Mouse (Mus musculus) adrenal gland, postnatal 36 days (tissue): Measurements from ENCODE around the gene Acox3. TPM values are rescaled to one million over a fixed set of nuclear protein-coding genes. Genes with fewer than 3 reads are reported as not detected.
"Not testable (repeated sequence)": the region's sequence is repeated elsewhere in the genome, so short reads cannot be mapped to it uniquely, and the experiment has no call there.

Source experiments
- DNase-seq, 2 experiments: peaks; one replicate each; pipeline ENCODE4 v3.0.0; 2021; ENCODE audit warnings: mixed read lengths in 1 of 2
- total RNA-seq, 2 experiments: library from RNA; stranded (reverse); gene quantifications; 2 replicates each; pipeline ENCODE4 v1.2.3; 2021

The Acox3 gene
- total RNA-seq, 2 experiments from 2014 or later, result 51.5 to 53.5 TPM

DNA sequence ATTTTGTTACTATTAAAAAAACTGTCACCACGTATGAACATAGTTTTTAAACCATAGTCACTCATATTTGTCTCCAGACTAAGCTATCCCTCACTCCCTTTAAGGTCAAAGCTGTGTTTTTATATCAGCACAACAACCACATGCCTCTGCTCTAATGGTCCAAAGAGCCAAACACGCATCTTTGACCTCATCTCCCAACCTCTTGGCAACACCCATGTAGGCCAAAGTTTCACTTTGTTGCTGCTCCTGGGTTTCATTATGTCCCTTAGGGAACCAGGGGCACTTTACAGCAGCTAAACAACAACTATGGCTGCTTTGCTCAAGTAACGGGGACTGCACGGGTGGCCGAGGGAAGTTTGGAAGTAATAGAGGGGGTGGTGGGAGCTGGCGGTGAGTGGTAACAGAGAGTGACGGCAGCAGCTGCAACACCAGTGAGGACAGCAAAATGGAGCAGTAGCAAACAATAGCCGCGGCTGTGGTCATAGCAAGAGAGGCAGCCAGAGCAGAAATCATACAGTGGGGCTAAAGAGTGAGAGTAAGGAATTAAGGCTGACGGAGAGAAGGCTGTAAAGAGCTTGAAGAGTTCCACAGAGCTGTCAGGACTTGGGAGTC is 6.3 kb upstream of the Acox3 start:
- DNase-seq, result no peak

DNA sequence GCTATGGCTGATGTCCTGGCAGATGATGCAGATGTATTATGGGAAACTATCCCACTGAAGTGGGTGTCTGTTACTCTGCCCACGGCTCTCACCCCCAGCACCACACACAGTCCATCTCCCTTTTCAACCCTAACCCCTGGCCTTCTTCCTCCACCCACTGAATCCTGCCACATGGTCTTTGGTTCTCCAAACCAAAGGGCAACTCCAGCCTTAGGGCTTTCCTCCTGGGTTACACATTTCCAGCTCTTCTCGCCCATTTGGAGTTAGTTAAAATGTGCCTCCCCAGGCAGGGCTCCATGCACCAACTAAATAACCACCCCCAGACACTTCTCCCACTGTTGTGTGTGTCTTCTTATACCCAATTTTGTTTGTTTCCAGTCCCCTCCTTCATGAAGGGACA is 4.4 kb upstream of the Acox3 start:
- no peak for DNase-seq

DNA sequence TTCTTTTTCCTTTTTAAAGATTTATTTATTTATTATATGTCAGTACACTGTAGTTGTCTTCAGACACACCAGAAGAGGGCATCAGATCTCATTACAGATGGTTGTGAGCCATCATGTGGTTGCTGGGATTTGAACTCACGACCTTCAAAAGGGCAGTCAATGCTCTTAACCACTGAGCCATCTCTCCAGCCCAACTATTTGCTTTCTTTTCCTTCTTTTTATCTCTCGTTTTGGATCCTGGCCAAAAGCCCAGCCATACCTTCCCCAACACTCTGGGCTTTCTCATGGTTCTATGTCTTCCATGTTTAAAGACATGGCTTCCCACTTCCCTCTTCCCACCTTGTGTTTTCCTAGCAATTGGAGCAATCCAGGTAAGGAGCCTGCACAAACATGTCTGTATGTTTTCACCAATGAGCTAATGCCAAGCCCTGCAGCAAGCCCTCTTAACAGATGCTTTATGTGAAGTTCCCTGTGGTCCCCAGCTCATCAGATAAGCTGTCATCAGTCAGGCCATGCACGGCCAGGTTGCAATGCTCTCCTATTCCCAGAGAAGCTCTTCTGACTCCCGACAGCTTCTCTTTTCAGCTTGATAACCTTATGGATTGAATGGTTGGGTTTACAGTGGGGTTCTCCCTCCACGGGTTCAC is 3.5 kb upstream of the Acox3 start:
- no peak for DNase-seq

DNA sequence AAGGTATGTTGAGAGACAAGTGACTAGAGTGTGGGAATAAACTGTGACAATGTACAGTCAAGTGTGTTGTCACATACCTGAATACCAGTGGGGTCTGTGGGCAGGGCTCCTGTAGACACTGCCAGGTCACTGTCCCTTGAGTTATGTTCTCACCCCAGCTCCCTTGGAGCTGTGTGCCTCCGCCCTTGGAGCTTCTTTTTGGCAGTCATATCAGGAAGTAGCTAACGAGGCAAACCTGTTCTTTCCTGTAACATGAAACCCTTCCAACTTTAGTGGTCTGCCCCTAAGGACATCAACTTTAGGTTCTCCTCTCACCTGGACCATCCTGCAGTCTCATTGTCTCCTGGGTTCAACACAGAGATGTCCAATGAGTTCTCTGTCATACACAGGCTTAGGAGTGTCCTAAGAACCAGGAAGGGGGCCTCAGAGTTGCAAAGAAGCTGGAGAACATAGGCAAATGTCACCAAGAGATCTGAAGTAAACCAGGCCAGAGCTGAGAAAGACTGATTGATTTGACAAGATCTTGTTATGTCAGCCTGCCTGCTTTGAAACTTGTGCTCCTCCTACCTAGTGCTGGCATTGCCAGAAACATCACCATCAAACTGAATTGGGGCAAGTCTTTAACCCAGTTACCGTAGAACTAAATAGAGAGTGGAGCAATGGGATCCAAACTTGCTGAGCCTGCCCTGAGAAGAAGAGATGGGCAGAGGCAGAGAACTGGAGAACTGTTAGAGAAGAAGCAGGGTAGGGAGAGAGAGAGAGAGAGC is 2.5 kb upstream of the Acox3 start:
- no peak for DNase-seq

DNA sequence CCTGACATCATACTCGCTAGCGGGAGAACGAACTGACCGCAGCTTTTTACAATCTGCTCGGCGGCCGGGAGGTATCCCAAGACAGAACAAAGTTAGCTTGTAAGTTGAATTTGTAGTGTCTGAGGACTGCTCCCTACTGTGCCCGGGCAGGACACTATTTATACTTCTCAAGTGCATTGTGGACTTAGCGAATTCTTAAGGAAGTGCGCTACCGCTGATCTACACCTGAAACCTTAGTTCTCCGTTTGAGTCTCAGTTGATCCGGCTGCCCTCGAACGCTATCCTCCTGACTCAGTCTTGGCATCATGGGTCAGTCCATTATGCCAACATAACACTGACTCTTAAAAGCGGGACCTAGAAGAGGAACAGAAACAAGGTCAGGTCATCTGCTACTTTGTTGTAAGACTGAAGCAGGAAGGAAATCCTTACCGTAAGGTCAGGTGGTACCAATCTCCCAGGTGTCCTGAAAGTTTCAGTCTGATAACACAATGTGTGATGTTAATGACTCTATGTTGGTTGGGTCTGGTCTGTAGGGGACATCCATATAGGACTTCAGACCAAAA is 462 bp downstream of the Acox3 start:
- DNase-seq, result no peak

- not testable (repeated sequence) for DNase-seq
These were observed 1.4 kb downstream of the Acox3 start for GRCm38 (mm10) chr5:35584259-35584658.

- DNase-seq, result no peak
These were observed 8.7 kb downstream of the Acox3 start for GRCm38 (mm10) chr5:35591497-35591896.

- no peak for DNase-seq
These were observed 9.4 kb downstream of the Acox3 start for GRCm38 (mm10) chr5:35592081-35592736.

- DNase-seq, result peak; percentile 79
These were observed 10.0 kb downstream of the Acox3 start for GRCm38 (mm10) chr5:35592824-35593223.

GRCm38 (mm10) chr5:35593272-35593671 is 10.4 kb downstream of the Acox3 start:
- no peak for DNase-seq

DNA sequence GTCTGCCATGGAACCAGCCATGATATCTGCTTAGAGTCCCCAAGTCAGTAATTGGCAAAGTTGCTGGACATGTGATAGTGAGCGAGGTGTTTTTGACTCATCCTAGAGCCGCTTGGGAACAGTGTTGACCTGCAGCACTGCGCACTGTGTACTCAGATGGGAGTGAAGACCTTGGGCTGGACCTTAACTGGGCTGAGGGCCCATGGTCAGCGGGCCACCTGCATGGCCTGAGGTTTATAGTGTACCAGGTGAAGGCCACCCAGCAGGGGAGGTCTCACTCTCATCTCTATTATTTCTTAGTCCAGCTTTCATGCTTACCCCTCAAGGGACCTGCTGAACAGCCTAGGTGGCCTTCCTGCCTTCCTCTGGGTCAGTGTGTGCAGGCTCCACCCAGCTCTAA is 11.9 kb downstream of the Acox3 start:
- DNase-seq, result peak in 1 of 2 experiments; percentile 56

- DNase-seq, result peak; percentile 84 to 86
These were observed 12.9 kb downstream of the Acox3 start for GRCm38 (mm10) chr5:35595706-35596105.

DNA sequence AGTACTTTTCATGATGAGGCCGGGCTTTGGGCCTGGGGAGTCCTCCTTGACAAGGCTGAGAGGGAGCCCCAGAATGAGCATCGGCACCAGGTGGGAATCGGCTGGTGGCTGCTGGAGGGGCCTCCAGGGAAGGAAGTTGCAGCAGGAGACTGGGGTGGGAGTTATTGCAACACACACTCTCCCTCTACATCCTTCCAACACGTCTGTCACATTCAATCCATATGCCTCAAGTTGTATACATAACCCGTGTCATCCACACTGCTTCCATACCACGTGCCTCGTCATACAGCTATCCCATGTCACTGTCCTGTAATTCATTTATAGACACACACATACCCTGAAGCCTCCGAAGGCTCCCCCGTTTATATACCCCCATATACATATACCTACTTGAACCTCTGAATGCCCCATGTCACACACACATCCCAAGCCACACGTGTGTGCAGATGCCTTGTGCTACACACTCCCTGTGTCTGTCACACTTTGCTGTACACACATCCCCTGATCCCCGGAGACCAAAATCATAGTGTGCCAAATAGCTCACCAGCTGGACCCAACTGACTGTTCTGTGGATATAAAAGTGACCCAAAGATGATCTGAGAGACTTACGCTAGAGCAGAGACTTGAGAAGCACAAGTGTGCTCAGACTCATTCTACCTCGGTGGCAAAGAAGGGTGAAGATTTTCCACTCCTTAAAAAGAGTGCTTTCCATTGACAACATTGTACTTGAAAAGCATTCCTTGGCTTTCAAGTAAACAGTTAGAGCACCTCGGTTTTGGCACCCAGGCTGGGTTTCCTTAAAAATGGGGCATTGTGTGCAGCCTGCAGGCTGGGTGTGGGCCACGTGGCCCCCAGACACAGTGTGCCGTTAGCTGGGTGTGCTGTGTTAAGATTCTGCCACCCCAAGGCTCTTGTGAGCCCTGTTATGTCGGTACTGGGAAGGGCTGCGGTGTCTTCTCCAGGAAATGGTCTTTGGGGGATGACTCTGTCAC is 13.6 kb downstream of the Acox3 start:
- DNase-seq, result no peak

DNA sequence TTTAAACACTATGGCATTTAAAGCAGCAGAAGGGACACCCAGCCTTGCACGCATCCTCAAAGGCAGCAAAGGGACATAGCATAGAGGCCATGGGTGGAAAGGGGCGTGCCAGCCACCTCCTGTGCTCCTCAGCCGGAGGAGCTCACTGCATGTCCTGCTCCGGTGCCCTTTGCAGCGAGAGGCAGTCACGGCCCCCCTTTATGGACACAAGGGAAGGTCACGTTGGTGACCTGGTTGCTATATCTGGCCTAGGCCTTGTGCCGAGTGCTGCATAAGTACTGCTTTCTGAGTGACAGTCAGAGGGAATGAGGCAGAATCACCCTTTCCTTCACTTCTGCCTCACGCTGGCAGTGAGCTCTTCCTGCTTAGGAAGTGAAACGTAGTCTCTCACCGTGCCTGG is 17.4 kb downstream of the Acox3 start:
- DNase-seq, result no peak

DNA sequence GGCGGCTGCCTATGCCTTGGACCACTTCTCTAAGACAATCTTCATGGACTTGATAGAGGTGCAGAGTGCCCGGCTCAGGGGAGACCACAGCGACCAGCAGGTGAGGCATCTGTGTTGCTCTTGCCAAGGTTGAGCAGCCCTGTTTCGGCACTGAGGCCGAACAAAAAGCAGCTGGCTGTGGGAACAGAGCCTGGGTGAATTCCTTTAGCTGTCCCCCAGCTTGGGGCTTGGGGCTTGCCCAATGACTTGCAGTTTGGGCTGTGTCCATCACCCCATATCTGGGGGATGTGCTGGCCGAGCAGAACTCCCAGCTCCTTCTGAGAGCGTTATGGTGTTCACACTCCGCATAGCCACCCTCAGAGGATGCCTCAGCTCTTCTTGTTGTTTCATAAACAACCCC is 18.7 kb downstream of the Acox3 start:
- no peak for DNase-seq

DNA sequence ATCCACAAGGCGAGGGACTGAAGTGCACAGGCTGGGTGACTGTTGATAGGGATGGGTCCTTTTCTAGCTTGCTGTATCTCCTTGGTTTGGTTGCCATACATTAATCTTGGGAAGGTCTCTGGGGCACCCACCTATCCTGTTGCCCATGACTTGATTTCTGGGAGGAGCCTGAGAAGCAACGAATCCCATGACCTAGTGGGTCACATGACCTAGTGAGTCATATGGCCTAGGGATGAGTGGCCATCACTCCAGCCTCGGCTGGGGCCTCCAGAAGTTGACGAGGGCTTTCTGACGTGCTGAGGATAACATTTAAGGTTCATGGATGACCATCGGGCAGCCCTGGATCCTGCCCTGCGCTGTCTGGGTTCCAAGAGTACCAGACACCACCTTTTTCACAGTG is 22.5 kb downstream of the Acox3 start:
- no peak for DNase-seq

- DNase-seq, result no peak
These were observed 24.0 kb downstream of the Acox3 start for GRCm38 (mm10) chr5:35606800-35607199.

DNA sequence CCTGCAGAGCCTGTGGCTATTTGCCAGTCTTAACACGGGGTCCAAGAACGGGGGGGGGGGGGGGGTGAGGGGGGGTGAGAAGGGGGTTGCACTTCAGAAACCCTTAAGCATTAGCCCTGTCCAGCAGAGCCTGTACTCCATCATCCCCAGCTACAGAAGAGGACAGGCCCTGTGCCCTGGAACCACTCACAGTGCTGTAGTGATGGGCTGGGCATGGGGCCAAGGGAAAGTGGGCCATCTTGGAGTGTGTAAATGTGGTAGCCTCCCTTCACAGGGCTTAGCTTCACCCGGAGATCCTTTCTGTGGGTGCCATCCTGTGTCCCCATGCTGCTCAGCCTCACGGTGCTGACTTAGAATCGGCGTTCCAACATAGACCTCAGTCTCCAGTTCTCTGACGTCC is 24.9 kb downstream of the Acox3 start:
- DNase-seq, result no peak

DNA sequence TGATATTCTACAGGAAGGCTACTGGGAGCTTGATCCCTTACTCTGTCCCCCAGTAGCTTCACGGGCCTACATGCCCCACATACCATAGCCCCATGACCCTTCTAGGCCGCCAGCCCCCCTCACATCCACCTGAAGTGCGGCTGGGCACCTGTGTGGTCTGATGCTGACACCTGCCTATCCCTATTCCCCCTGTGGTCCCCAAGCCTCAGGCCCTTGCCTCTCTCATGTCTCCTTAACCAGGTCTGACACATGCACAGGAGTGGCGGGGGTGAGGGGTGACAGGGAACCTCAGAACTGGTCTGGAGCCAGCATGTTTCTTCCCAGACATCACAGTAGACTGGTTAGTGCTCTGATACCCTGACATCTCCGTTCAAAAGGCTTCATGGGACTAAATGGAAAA is 25.7 kb downstream of the Acox3 start:
- DNase-seq, result no peak

GRCm38 (mm10) chr5:35609381-35609780 is 26.5 kb downstream of the Acox3 start:
- DNase-seq, result peak in 1 of 2 experiments; percentile 45

GRCm38 (mm10) chr5:35609971-35610370 is 27.1 kb downstream of the Acox3 start:
- no peak for DNase-seq
